14 mouse cellular contexts compared by ENCODE assay signal in genomic region chr2:52426041-52426440, GRCm38 (mm10). TPM values are rescaled to one million over a fixed set of nuclear protein-coding genes. Genes with fewer than 3 reads are reported as not detected.
DNase-seq lines count a peak whose midpoint lies in the region; ATAC-seq and TF ChIP-seq lines count a peak whose summit lies in the region.
"Had no signal": no experiment of that assay in that cellular context is flagged by ENCODE, and none has a peak within 500 bp of the region (broad histone marks: within the 10 kb centered on the region; RNA-seq: fewer than 3 reads in every experiment).

No protein-coding gene starts in this region.

- DNase-seq in gastrocnemius, adult 2 months: no peak
- no peak for DNase-seq in gastrocnemius, postnatal 25 days
- DNase-seq in kidney, postnatal 0 days (ENCODE audit: low spot score): no peak
- no peak for DNase-seq in kidney, postnatal 25 days
- peak; percentile 70 for DNase-seq in NIH3T3 (ENCODE audit: low read depth)
- no peak for DNase-seq in limb, embryonic 14.5 days (ENCODE audit: low spot score)
- no peak for DNase-seq in natural killer cell, adult 2 months (ENCODE audit: low spot score in 2 of 2)
- DNase-seq: cerebellum, adult 8-10 months; embryo, embryonic 11 days; thymus, postnatal 25 days had no signal

- no peak for ATAC-seq in kidney, postnatal 0 days (replicated peaks; ENCODE audit: low FRiP score, low read depth)
- no peak for ATAC-seq in limb, embryonic 14.5 days (ENCODE audit: low FRiP score, low read depth)
- ATAC-seq in inflammation-experienced regulatory T-cells, adult 6 months: no peak
- ATAC-seq: activated CD4-positive, CD25-positive, alpha-beta regulatory T cell, adult 4 months; hindbrain, embryonic 16.5 days had no signal

- no peaks in the 10 kb centered on the region for H3K36me3 ChIP-seq in kidney, postnatal 0 days (ENCODE audit: insufficient read depth, low read length)
- H3K36me3 ChIP-seq in limb, embryonic 14.5 days (ENCODE audit: control insufficient read depth, insufficient read depth, low read length): no peaks in the 10 kb centered on the region
- H3K36me3 ChIP-seq: forebrain, embryonic 15.5 days had no signal

- no peaks in the 10 kb centered on the region for H3K27me3 ChIP-seq in kidney, postnatal 0 days (ENCODE audit: insufficient read depth, low read length)
- H3K27me3 ChIP-seq in limb, embryonic 14.5 days (ENCODE audit: control insufficient read depth, insufficient read depth, low read length): no peaks in the 10 kb centered on the region
- H3K27me3 ChIP-seq: forebrain, embryonic 15.5 days had no signal

- WGBS in kidney, postnatal 0 days: 85% methylated on average over 3 of the region's 3 CpGs
- 61% methylated on average over 3 of the region's 3 CpGs for WGBS in limb, embryonic 14.5 days

- intact Hi-C loops in gastrocnemius, adult 2 months (cut with DNase I): loop anchor here (5.0 kb wide), 1 partner anchor 166 kb away; no protein-coding TSS in a partner anchor

- TF ChIP-seq CTCF in gastrocnemius, adult 2 months (IDR thresholded peaks at IDR 0.05): no peak
- TF ChIP-seq CTCF in kidney, postnatal 0 days (IDR thresholded peaks at IDR 0.05; ENCODE audit: low read depth): no peak

- H3K27ac ChIP-seq in gastrocnemius, adult 2 months: peak overlapping the region; percentile 95; the same call in 1 of the 2 replicates
- H3K27ac ChIP-seq in kidney, postnatal 0 days: no peak overlapping the region
- H3K27ac ChIP-seq in limb, embryonic 14.5 days (replicated peaks; ENCODE audit: low read depth, low read length): no peak overlapping the region
- H3K27ac ChIP-seq: forebrain, embryonic 15.5 days had no signal

- no peak overlapping the region for H3K9ac ChIP-seq in kidney, postnatal 0 days (ENCODE audit: low read depth, low read length)
- H3K9ac ChIP-seq in limb, embryonic 14.5 days (ENCODE audit: low read depth, low read length, severe bottlenecking): no peak overlapping the region

- H3K4me3 ChIP-seq in gastrocnemius, adult 2 months: peak overlapping the region; percentile 100
- no peak overlapping the region for H3K4me3 ChIP-seq in kidney, postnatal 0 days (replicated peaks; ENCODE audit: low read depth, low read length)
- H3K4me3 ChIP-seq in limb, embryonic 14.5 days (replicated peaks; ENCODE audit: low read length): peak overlapping the region; percentile 85; the same call in 1 of the 2 replicates

- peak overlapping the region; percentile 72 for H3K4me2 ChIP-seq in kidney, postnatal 0 days (ENCODE audit: low read length)
- peak overlapping the region; percentile 58 for H3K4me2 ChIP-seq in limb, embryonic 14.5 days (replicated peaks; ENCODE audit: low read depth, low read length, severe bottlenecking)

- H3K4me1 ChIP-seq in kidney, postnatal 0 days (replicated peaks; ENCODE audit: insufficient read depth, low read length): peaks cover 6% of the 10 kb centered on the region
- H3K4me1 ChIP-seq in limb, embryonic 14.5 days (ENCODE audit: control insufficient read depth, insufficient read depth, low read length): peaks cover 18% of the 10 kb centered on the region

- no peaks in the 10 kb centered on the region for H3K9me3 ChIP-seq in kidney, postnatal 0 days (replicated peaks; ENCODE audit: low read length)
- H3K9me3 ChIP-seq in limb, embryonic 14.5 days (ENCODE audit: control insufficient read depth, low read length): no peaks in the 10 kb centered on the region
- H3K9me3 ChIP-seq: forebrain, embryonic 15.5 days had no signal

- no peak for TF ChIP-seq POLR2A in limb, embryonic 14.5 days (IDR thresholded peaks at IDR 0.05; ENCODE audit: borderline replicate concordance, extremely low read depth, insufficient read depth, insufficient read length)

RNA-seq across cellular contexts. Expression of gene Arl5a, which starts 1.3 kb away (rescaled TPM):
- 10 to 100 TPM; 29.9 to 38.6 TPM for total RNA-seq in gastrocnemius, adult 2 months (2021)
- total RNA-seq in gastrocnemius, postnatal 25 days (2021): 10 to 100 TPM; 30.7 to 31.8 TPM
- polyA plus RNA-seq in kidney, postnatal 0 days (2015; fragmentation: Nextera tagmentation; extraction: Ambion mirVana): 32.1 and 33.2 TPM in 2 replicates
- 35.7 and 35.9 TPM in 2 replicates for polyA plus RNA-seq in limb, embryonic 14.5 days (2012; rRNA removed)
- 65.0 and 72.0 TPM in 2 replicates for polyA plus RNA-seq in limb, embryonic 14.5 days (2014; fragmentation: Nextera tagmentation; extraction: Ambion mirVana)
- polyA plus RNA-seq in inflammation-experienced regulatory T-cells, adult 6 months (2017; shearing (Covaris generic)): 10 to 100 TPM; 14.4 to 24.2 (median 19.3) TPM

RNA-seq across cellular contexts. Expression of gene Neb, which starts 47.8 kb away (rescaled TPM):
- 1,000 to 10,000 TPM; 5,559 to 6,662 TPM for total RNA-seq in gastrocnemius, adult 2 months (2021)
- total RNA-seq in gastrocnemius, postnatal 25 days (2021): 1,000 to 10,000 TPM; 4,872 to 5,741 TPM
- polyA plus RNA-seq in kidney, postnatal 0 days (2015; fragmentation: Nextera tagmentation; extraction: Ambion mirVana): 0.74 and 0.75 TPM in 2 replicates
- polyA plus RNA-seq in limb, embryonic 14.5 days (2012; rRNA removed): 36.4 and 51.8 TPM in 2 replicates
- 98.8 and 126 TPM in 2 replicates for polyA plus RNA-seq in limb, embryonic 14.5 days (2014; fragmentation: Nextera tagmentation; extraction: Ambion mirVana)
- 10 to 100 TPM; 12.6 to 22.0 (median 14.4) TPM for polyA plus RNA-seq in inflammation-experienced regulatory T-cells, adult 6 months (2017; shearing (Covaris generic))
